Mouse (Mus musculus) heart, postnatal 4 days (tissue): ENCODE measurements around the gene Sfxn4. TPM values are rescaled to one million over a fixed set of nuclear protein-coding genes. Genes with fewer than 3 reads are reported as not detected.

Source experiments
- total RNA-seq, 2 experiments: library from RNA; stranded (reverse); gene quantifications; 2 replicates each; pipeline ENCODE4 v1.2.3; 2021

Gene Sfxn4
- total RNA-seq, 2 experiments from 2014 or later = 4.2 to 5.5 TPM

Other genes starting within 250 kb of the Sfxn4 start
- gene Nanos1, start 105.5 kb downstream of the Sfxn4 start, total RNA-seq = 1 to 10 TPM; 1.2 to 1.3 TPM
- gene Eif3a, start 70.8 kb downstream of the Sfxn4 start, total RNA-seq = 100 to 1,000 TPM; 132 to 134 TPM
- 10 to 100 TPM; 18.2 to 21.4 TPM for gene Fam45a, start 49.9 kb downstream of the Sfxn4 start, total RNA-seq
- 100 to 1,000 TPM; 201 to 204 TPM for gene Prdx3, start 13.1 kb upstream of the Sfxn4 start, total RNA-seq
- gene Grk5, start 28.3 kb upstream of the Sfxn4 start, total RNA-seq = 10 to 100 TPM; 24.8 to 25.8 TPM